Mouse (Mus musculus) liver, adult 2 months (tissue): ENCODE data around the gene Ccdc34. TPM values are rescaled to one million over a fixed set of nuclear protein-coding genes. Genes with fewer than 3 reads are reported as not detected.

Experiments used
- DNase-seq: peaks from one replicate; pipeline ENCODE4 v3.0.0-alpha.2; 2011; ENCODE audit warnings: low read depth, low spot score; ENCODE audit errors: extremely low read depth
- H3K27ac ChIP-seq: fragments of 200-500 bp; replicated peaks from 2 replicates; pipeline ENCODE4 v1.5.1; 2012; ENCODE audit warnings: low read depth, mild to moderate bottlenecking, control low read depth, inconsistent platforms, low read length; ENCODE audit not compliant: insufficient read depth
- H3K27me3 ChIP-seq: fragments of 200-500 bp; 2 replicates; pipeline ENCODE4 v1.6.1; 2012; ENCODE audit warnings: mild to moderate bottlenecking, moderate library complexity, low read length, inconsistent platforms; ENCODE audit not compliant: control insufficient read depth, insufficient read depth
- H3K36me3 ChIP-seq: fragments of 200-500 bp; 2 replicates; pipeline ENCODE4 v1.6.1; 2012; ENCODE audit warnings: low read length, inconsistent platforms; ENCODE audit not compliant: control insufficient read depth, insufficient read depth
- H3K4me1 ChIP-seq: fragments of 200-500 bp; 2 replicates; pipeline ENCODE4 v1.6.1; 2011; ENCODE audit warnings: low read length; ENCODE audit not compliant: control insufficient read depth, insufficient read depth
- H3K4me3 ChIP-seq: fragments of 200-500 bp; 2 replicates; pipeline ENCODE4 v1.5.1; 2011; ENCODE audit warnings: low read depth, mild to moderate bottlenecking, control low read depth, low read length, moderate library complexity; ENCODE audit not compliant: insufficient read depth
- H3K79me2 ChIP-seq: fragments of 200-500 bp; 2 replicates; pipeline ENCODE4 v1.6.1; 2012; ENCODE audit warnings: inconsistent platforms, mild to moderate bottlenecking, low read length, moderate library complexity; ENCODE audit not compliant: control insufficient read depth, insufficient read depth
- H3K9ac ChIP-seq: fragments of 200-500 bp; 2 replicates; pipeline ENCODE4 v1.6.1; 2012; ENCODE audit warnings: low read depth, mild to moderate bottlenecking, control low read depth, inconsistent platforms, low read length
- CTCF ChIP-seq: fragments of 200-500 bp; IDR thresholded peaks from 2 replicates; pipeline ENCODE4 v1.5.1; 2011; ENCODE audit warnings: low read depth, low read length, control low read depth
- POLR2A ChIP-seq: fragments of 200-500 bp; IDR thresholded peaks from 2 replicates; pipeline ENCODE4 v1.6.1; 2011; ENCODE audit warnings: low read length, control low read depth; ENCODE audit not compliant: insufficient read depth; ENCODE audit errors: extremely low read depth
- WGBS: fragments of 180-500 bp; shearing (Covaris S2); methylation state at CpG from one replicate; pipeline ENCODE4 v1.1.7; 2018; 5-methylcytosine and 5-hydroxymethylcytosine counted together
- polyA plus RNA-seq: library from polyadenylated mRNA; depleted of rRNA; stranded (reverse); fragments of >200 nt; gene quantifications from 2 replicates; pipeline ENCODE4 v1.2.3, GENCODE M21; 2012
- total RNA-seq: library from RNA; depleted of rRNA; stranded (reverse); fragments of >200 nt; gene quantifications from 2 replicates; pipeline ENCODE4 v1.2.3, GENCODE M21; 2014

Gene Ccdc34
- total and polyA plus RNA-seq, 2 experiments, result 0.66 to 1.4 TPM

- Histone ChIP-seq H3K79me2 (peaks cover 25% of the 10 kb centered on the region), H3K27me3 (no peaks in the 10 kb centered on the region), H3K9ac (peak overlapping the region; percentile 18; the same call in 1 of the 2 replicates), H3K27ac (peak overlapping the region; percentile 96), H3K4me1 (peaks cover 44% of the 10 kb centered on the region), H3K4me3 (no peak overlapping the region), H3K36me3 (0 out of 2 replicates have a peak, but pooled peaks cover 1% of the 10 kb centered on the region)
- WGBS, result 11% methylated on average over 1 of the region's 1 CpGs
- no peak for TF ChIP-seq CTCF
- no peak for TF ChIP-seq POLR2A
- peak; percentile 100 for DNase-seq
Measured at GRCm38 (mm10) chr2:109984930-109985329, 32.7 kb upstream of the Ccdc34 start.

GRCm38 (mm10) chr2:109985560-109985959 is 32.1 kb upstream of the Ccdc34 start:
- peak overlapping the region; percentile 96 for H3K27ac ChIP-seq
- WGBS, result 48% methylated on average over 9 of the region's 9 CpGs
- no peak for DNase-seq
- peaks cover 23% of the 10 kb centered on the region for H3K79me2 ChIP-seq
- H3K9ac ChIP-seq, result peak overlapping the region; percentile 33; the same call in 1 of the 2 replicates
- no peaks in the 10 kb centered on the region for H3K27me3 ChIP-seq
- peaks cover 41% of the 10 kb centered on the region for H3K4me1 ChIP-seq
- TF ChIP-seq CTCF (no peak), POLR2A (no peak)
- H3K4me3 ChIP-seq, result no peak overlapping the region
- 0 out of 2 replicates have a peak, but pooled peaks cover 1% of the 10 kb centered on the region for H3K36me3 ChIP-seq

DNA sequence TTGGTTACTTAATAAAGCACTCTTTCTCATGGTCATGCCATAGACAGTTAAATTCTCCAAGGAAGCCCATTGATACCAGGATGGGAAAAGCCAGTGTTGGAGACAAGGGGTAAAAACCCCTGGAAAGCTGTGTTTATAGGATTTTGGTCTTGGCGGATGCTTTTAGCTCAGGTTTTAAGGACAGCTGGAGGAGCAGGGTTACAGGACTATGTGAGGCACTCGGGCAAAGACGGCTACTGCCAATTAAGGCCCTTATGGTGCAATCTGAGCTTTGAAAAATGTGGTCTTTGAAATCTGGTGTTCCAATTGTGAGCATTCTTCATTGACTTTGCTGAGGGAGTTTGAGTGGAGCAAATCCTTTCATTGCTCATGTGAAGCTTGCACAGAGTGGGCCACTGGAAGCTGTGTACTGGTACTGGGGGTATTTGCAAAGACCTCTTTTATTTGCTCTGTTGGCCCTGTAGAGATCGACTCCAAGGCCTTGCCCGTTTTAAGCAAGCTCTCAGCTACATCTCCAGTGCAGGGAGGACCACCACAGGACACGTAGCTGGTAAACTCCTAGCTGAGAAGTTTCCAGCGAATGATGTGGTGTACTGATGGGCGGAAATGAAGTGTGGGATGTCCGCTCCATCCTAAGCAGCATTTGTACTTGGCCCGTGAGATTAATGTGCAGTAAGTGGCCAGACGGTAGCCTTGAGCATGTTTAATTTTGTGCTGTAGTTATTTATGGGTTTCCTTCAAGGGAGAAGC is 31.4 kb upstream of the Ccdc34 start:
- WGBS, result 61% methylated on average over 11 of the region's 11 CpGs
- Histone ChIP-seq H3K4me3 (no peak overlapping the region), H3K36me3 (0 out of 2 replicates have a peak, but pooled peaks cover 1% of the 10 kb centered on the region), H3K9ac (peak overlapping the region; percentile 14; the same call in 1 of the 2 replicates), H3K27me3 (no peaks in the 10 kb centered on the region), H3K79me2 (peaks cover 24% of the 10 kb centered on the region), H3K27ac (peak overlapping the region; percentile 96), H3K4me1 (peaks cover 38% of the 10 kb centered on the region)
- TF ChIP-seq CTCF (no peak), POLR2A (no peak)
- peak; percentile 85 for DNase-seq

DNA sequence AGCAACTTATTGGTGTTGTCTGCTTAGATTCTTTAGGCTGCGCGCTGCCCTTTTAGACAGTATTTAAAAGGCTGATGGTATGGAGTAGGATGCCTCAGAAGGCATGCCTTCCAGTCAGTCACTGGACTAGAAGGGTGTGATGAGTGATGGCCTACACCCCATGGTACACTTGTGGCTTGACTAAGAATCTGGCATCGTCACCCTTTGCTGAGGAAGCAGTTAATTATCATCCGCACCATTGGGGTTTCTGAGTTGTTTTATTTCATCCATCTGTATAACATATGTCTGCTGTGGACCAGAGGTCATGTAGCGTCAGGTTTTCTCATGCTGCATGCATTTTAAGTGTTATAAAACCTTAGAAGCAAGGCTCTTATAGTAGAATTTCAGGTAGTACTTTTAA is 29.7 kb upstream of the Ccdc34 start:
- Histone ChIP-seq H3K79me2 (peaks cover 19% of the 10 kb centered on the region; the same call in 1 of the 2 replicates), H3K9ac (no peak overlapping the region), H3K4me1 (peaks cover 29% of the 10 kb centered on the region), H3K36me3 (0 out of 2 replicates have a peak, but pooled peaks cover 1% of the 10 kb centered on the region), H3K27ac (no peak overlapping the region), H3K27me3 (no peaks in the 10 kb centered on the region), H3K4me3 (no peak overlapping the region)
- 92% methylated on average over 5 of the region's 5 CpGs for WGBS
- TF ChIP-seq CTCF, result no peak
- no peak for TF ChIP-seq POLR2A
- DNase-seq, result no peak

- 64% methylated on average over 3 of the region's 3 CpGs for WGBS
- Histone ChIP-seq H3K79me2 (peaks cover 19% of the 10 kb centered on the region; the same call in 1 of the 2 replicates), H3K36me3 (0 out of 2 replicates have a peak, but pooled peaks cover 1% of the 10 kb centered on the region), H3K4me3 (no peak overlapping the region), H3K4me1 (peaks cover 24% of the 10 kb centered on the region), H3K27me3 (no peaks in the 10 kb centered on the region), H3K9ac (no peak overlapping the region), H3K27ac (no peak overlapping the region)
- no peak for TF ChIP-seq CTCF
- no peak for TF ChIP-seq POLR2A
- DNase-seq, result no peak
Measured at GRCm38 (mm10) chr2:109989196-109989595, 28.4 kb upstream of the Ccdc34 start.
